Mouse (Mus musculus): ENCODE results near the gene Hdlbp. TPM values are rescaled to one million over a fixed set of nuclear protein-coding genes. Genes with fewer than 3 reads are reported as not detected.
A peak's percentile ranks its signal among the peaks of the same experiment; 100 is the strongest.
"Not testable (repeated sequence)": the region's sequence is repeated elsewhere in the genome, so short reads cannot be mapped to it uniquely, and the experiment has no call there.

The Hdlbp gene
- polyA plus RNA-seq, 1 experiment from 2014 or later = 106 TPM

DNA sequence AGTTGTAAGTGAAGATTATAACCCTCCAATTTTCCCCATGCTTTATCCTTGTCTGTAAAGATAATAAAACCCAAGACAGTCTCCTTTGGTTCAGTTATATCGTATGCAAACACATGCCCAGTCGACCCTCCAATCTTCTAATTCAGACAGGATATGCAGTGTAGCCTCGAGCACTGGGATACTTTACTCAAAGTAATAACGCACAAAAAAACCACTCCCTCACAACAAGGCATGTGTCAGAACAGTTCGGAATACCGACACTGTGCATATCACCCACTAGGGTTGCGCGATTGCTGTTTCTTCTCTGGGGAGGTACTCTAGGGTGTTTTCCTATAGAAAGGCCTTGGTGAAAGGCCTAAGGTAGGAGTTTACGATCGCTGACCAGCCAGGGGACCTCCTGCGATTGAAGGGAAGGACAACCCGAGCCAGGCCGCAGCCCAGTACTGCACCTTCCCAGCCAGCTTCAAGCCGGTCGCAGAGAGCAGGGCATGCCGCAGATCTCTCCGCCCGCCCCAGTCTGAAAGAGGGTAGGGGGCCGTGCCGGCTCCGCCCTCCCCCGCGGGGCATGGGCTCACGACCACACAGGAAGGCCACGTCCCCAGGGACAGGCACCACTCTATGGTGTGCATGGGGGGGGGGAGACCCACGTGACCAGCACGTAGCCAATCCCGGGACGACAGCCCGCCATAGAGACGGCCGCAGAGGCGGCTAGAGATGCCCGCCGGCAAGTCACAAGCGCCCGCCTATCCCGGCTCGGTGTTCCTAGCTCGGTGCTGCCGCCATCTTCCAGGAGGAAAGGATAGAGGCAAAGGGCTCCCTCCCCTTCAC lies 643 bp downstream of the Hdlbp start:
- H3K4me3 ChIP-seq = peak overlapping the region; percentile 92
- H3K36me3 ChIP-seq = 0 out of 2 replicates have a peak, but pooled peaks cover 3% of the 10 kb centered on the region
- peak overlapping the region; percentile 97 for H3K27ac ChIP-seq (replicated peaks)
- WGBS = under 1% methylated on average over 40 of the region's 41 CpGs
- H3K27me3 ChIP-seq (ENCODE audit: low read depth, poor library complexity, severe bottlenecking) = no peaks in the 10 kb centered on the region
- DNase-seq (ENCODE audit: low spot score) = peak; percentile 99
- no peaks in the 10 kb centered on the region for H3K9me3 ChIP-seq (replicated peaks)
- peaks cover 28% of the 10 kb centered on the region for H3K4me1 ChIP-seq

DNA sequence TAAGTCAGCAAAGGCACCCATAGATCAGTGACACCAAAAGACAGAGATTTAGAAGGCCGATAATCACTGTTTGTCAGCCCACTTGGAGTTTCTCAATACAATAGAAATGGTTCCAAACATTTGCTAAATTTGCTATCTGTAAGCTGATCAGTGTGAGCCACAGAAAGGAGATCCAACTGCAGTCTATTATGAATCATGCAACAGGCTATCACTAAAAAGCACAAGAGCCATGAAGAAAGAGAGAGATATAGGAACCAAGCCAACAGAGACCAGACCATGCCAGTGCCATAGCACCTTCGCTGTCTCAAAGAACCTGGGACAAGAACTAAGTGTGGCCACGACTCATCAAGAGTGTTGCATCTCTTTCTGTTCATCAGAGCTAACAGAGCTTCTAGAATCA lies 2.9 kb downstream of the Hdlbp start:
- DNase-seq (ENCODE audit: low spot score) = no peak

DNA sequence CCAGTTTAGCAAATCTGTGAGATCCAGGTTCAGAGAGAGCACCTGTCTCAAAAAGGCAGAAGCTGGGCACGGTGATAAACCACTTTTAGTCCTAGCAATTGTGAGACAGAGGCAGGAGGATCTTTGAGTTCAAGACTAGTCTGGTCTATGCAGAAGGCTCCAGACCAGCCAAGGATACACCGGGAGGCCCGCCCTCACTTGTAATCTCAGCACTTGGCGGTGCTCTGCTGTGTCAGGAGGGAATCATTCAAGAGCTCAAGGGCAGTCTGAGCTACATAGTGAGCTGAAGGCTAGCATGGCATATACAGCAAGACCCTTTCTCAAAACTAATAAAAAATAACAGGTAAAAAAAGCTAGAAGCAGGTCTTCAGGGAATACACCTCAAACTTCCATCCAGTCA lies 10.0 kb downstream of the Hdlbp start:
- H3K4me3 ChIP-seq = no peak overlapping the region
- H3K36me3 ChIP-seq = no peaks in the 10 kb centered on the region; the same call in 1 of the 2 replicates
- no peaks in the 10 kb centered on the region for H3K4me1 ChIP-seq
- H3K9me3 ChIP-seq (replicated peaks) = no peaks in the 10 kb centered on the region
- no peaks in the 10 kb centered on the region for H3K27me3 ChIP-seq (ENCODE audit: low read depth, poor library complexity, severe bottlenecking)
- WGBS = 92% methylated on average over 4 of the region's 4 CpGs
- H3K27ac ChIP-seq (replicated peaks) = no peak overlapping the region
- DNase-seq (ENCODE audit: low spot score) = no peak

More for the DNA sequence above, 2.9 kb downstream of the Hdlbp start:
- peaks cover 21% of the 10 kb centered on the region for H3K4me1 ChIP-seq
- no peaks in the 10 kb centered on the region for H3K9me3 ChIP-seq (replicated peaks)
- no peaks in the 10 kb centered on the region for H3K27me3 ChIP-seq (ENCODE audit: low read depth, poor library complexity, severe bottlenecking)
- H3K27ac ChIP-seq (replicated peaks) = no peak overlapping the region
- WGBS = 88% methylated on average over 3 of the region's 3 CpGs
- H3K36me3 ChIP-seq = 0 out of 2 replicates have a peak, but pooled peaks cover 3% of the 10 kb centered on the region
- no peak overlapping the region for H3K4me3 ChIP-seq

DNA sequence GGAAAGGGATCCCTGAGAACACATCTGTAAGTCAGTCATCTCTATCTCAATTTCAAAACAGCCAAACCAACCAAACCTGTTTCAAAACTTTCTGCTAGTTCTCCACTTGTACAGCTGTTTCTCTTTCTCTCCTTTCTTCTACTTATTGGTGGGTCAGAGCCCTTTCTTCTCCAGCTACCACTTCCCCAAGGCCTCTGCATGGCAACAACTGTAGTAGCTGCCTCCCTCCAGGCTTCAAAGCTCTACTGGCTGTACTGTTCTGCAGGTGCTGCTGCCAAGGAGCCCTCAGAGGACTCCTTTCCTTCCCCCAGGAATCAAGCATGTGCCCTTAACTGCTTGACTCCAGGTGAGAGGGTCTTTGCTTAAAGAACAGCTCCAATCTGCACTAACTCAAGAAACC lies 12.9 kb downstream of the Hdlbp start:
- no peaks in the 10 kb centered on the region for H3K4me1 ChIP-seq

DNA sequence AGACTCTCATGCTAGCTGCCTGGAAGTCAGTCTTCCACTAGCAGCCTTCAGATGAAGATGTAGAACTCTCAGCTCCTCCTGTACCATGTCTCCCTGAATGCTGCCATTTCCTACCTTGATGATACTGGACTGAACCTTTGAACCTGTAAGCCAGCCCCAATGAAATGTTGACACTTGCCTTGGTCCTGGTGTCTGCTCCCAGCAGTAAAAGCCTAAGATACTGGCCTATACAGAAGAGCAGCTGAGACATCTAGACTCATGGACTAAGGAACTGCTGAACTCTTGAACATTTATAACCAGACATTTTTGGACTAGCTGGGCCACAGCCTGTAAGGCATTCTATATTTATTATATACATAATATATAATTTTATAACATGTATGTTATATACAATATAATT lies 13.5 kb downstream of the Hdlbp start:
- Histone ChIP-seq H3K9me3 (replicated peaks) (no peaks in the 10 kb centered on the region), H3K4me3 (no peak overlapping the region), H3K27me3 (ENCODE audit: low read depth, poor library complexity, severe bottlenecking) (no peaks in the 10 kb centered on the region), H3K4me1 (no peaks in the 10 kb centered on the region), H3K27ac (replicated peaks) (no peak overlapping the region), H3K36me3 (no peaks in the 10 kb centered on the region; the same call in 1 of the 2 replicates)
- DNase-seq (ENCODE audit: low spot score) = no peak

More for the DNA sequence above, 12.9 kb downstream of the Hdlbp start:
- DNase-seq (ENCODE audit: low spot score) = no peak
- no peak overlapping the region for H3K4me3 ChIP-seq
- no peaks in the 10 kb centered on the region for H3K9me3 ChIP-seq (replicated peaks)
- H3K36me3 ChIP-seq = no peaks in the 10 kb centered on the region; the same call in 1 of the 2 replicates
- H3K27ac ChIP-seq (replicated peaks) = no peak overlapping the region
- H3K27me3 ChIP-seq (ENCODE audit: low read depth, poor library complexity, severe bottlenecking) = no peaks in the 10 kb centered on the region

DNA sequence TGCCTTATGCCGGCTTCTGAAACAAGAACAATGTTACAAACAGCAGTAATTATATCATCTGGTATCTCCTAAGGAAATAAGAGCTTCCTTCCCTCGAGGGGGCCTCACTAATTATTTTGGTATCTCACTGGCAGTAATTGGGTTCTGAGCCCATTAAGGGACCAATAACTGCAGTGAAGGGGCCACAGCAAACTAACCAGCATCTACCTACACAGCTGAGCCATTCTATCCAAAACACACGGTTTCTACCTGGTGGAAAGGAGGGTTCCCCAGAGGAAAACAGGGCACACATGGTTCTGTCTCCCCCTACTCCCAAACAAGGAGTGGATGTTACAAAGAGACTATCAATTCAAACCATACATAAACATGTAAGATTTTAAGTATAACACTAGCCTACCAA lies 19.5 kb downstream of the Hdlbp start:
- Histone ChIP-seq H3K4me3 (no peak overlapping the region), H3K27ac (replicated peaks) (no peak overlapping the region), H3K36me3 (no peaks in the 10 kb centered on the region), H3K27me3 (ENCODE audit: low read depth, poor library complexity, severe bottlenecking) (no peaks in the 10 kb centered on the region), H3K9me3 (replicated peaks) (no peaks in the 10 kb centered on the region), H3K4me1 (no peaks in the 10 kb centered on the region)
- no peak for DNase-seq (ENCODE audit: low spot score)
- 83% methylated on average over 3 of the region's 3 CpGs for WGBS

DNA sequence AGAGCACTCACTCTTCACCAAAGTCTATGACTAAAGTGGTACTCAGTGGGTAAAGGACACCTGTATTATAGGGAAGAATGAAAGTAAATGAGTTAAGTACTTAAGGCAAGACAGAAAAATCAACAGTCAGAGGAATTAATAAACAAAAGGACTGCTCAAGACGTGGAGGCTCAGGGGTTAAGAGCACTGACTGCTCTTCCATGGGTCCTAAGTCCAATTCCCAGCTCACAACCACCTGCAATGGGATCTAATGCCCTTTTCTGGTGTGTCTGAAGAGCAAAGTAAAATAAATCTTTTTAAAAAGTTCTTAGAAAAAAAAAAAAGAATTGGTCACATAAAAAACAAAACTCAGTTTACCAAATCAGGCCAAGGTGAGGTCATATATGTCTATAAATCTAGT lies 20.3 kb downstream of the Hdlbp start:
- no peak for DNase-seq (ENCODE audit: low spot score)
- WGBS = 66% methylated on average over 1 of the region's 1 CpGs
- Histone ChIP-seq H3K27ac (replicated peaks) (no peak overlapping the region), H3K4me1 (no peaks in the 10 kb centered on the region), H3K27me3 (ENCODE audit: low read depth, poor library complexity, severe bottlenecking) (no peaks in the 10 kb centered on the region), H3K4me3 (no peak overlapping the region), H3K36me3 (no peaks in the 10 kb centered on the region), H3K9me3 (replicated peaks) (no peaks in the 10 kb centered on the region)

DNA sequence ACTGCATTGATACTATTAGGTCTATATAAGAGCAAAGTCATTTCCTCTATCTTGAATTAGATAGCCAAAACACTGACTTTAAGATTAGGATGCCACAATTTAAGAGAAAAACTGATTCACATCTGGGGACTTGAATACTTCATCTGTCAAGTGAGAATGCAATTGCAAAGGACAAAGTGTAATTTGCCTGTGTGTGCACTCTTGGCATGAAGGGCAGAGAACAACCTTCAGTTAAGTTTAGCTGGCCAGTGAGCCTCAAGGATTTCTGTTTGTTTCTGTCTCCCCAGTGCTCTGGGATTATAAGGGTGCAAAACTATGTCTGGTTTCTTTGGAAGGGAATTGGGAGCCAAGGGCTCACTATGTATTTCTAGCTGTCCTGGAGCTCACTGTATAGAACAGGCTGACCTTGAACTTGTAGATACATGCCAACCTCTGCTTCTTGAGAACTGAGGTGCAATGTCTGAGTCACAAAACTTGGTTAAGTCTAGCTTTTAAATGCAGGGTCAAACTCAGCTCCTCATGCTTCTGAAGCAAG lies 24.8 kb downstream of the Hdlbp start:
- DNase-seq (ENCODE audit: low spot score) = no peak
- Histone ChIP-seq H3K27me3 (ENCODE audit: low read depth, poor library complexity, severe bottlenecking) (no peaks in the 10 kb centered on the region), H3K4me1 (no peaks in the 10 kb centered on the region), H3K27ac (replicated peaks) (no peak overlapping the region), H3K36me3 (no peaks in the 10 kb centered on the region), H3K4me3 (no peak overlapping the region), H3K9me3 (replicated peaks) (no peaks in the 10 kb centered on the region)

DNA sequence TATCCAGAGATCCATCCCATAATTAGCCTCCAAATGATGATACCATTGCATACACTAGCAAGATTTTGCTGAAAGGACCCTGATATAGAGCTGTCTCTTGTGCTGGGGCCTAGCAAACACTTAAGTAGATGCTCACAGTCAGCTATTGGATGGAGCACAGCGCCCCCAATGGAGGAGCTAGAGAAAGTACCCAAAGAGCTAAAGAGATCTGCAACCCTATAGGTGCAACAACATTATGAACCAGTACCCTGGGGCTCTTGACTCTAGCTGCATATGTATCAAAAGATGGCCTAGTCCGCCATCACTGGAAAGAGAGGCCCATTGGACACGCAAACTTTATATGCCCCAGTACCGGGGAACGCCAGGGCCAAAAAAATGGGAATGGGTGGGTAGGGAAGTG lies 28.5 kb downstream of the Hdlbp start:
- not testable (repeated sequence) for H3K27ac ChIP-seq (replicated peaks); H3K4me1 ChIP-seq; H3K36me3 ChIP-seq; H3K9me3 ChIP-seq (replicated peaks); H3K27me3 ChIP-seq (ENCODE audit: low read depth, poor library complexity, severe bottlenecking); DNase-seq (ENCODE audit: low spot score); H3K4me3 ChIP-seq
- 84% methylated on average over 5 of the region's 5 CpGs for WGBS

DNA sequence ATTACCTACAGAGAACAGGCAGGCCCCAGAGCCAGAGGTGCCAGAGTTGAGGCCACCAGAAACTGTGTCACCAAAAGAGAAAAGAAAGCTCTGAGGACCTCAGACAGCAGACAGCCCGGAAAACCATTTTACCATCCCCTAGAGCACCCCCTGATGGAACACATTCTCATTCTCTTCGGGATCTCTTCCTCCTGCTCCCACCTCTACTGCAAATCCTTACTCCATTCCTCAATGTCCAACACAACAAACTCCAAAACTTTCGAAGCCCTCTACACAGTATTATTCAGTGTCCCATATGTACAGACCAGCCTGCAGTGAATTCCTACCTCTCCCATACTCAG lies 32.8 kb downstream of the Hdlbp start:
- H3K27ac ChIP-seq (replicated peaks) = peak overlapping the region; percentile 91
- WGBS = 21% methylated on average over 3 of the region's 3 CpGs
- DNase-seq (ENCODE audit: low spot score) = no peak
- peaks cover 28% of the 10 kb centered on the region for H3K4me1 ChIP-seq
- peak overlapping the region; percentile 97 for H3K4me3 ChIP-seq
- H3K9me3 ChIP-seq (replicated peaks) = no peaks in the 10 kb centered on the region
- no peaks in the 10 kb centered on the region for H3K27me3 ChIP-seq (ENCODE audit: low read depth, poor library complexity, severe bottlenecking)
- H3K36me3 ChIP-seq = peaks cover 14% of the 10 kb centered on the region

DNA sequence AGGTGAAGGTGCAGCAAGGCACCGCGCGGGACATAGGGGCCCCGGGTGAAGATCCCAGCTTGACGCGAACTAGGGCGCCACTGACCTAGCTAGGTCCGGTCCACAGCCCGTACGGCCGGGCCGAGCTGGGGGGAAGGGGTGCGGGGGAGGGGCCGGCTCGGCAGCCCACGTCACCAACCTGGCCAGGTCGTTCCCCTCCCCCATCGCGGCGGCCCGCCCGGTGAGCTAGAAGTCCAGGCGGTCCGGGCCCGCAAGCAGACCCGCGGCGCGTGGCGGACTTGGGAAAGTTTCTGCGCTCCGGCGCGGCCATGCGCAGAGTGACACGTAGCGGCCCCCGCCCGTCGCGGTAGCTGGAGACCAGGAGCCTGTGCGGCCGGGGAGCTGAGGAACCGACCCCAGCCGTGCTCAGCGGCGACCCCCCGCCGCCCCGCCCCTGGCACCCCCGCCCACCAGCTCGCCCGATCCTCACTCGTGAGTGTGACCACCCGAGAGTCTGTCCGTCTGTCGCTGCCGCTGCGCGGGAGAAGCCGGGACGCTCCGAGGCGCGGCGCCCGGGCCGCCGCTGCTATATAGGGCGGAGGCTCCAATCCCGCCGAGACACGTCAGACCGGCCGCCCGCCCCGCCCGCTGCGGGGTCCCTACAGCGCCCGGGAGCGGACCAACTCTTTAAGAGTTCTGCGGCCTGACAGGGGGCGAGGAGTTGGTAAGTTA lies 33.3 kb downstream of the Hdlbp start:
- peaks cover 20% of the 10 kb centered on the region for H3K36me3 ChIP-seq
- peak overlapping the region; percentile 91 for H3K27ac ChIP-seq (replicated peaks)
- H3K4me3 ChIP-seq = peak overlapping the region; percentile 97
- H3K4me1 ChIP-seq = peaks cover 28% of the 10 kb centered on the region
- WGBS = under 1% methylated on average over 73 of the region's 84 CpGs
- no peaks in the 10 kb centered on the region for H3K9me3 ChIP-seq (replicated peaks)
- no peaks in the 10 kb centered on the region for H3K27me3 ChIP-seq (ENCODE audit: low read depth, poor library complexity, severe bottlenecking)
- DNase-seq (ENCODE audit: low spot score) = peak; percentile 80

DNA sequence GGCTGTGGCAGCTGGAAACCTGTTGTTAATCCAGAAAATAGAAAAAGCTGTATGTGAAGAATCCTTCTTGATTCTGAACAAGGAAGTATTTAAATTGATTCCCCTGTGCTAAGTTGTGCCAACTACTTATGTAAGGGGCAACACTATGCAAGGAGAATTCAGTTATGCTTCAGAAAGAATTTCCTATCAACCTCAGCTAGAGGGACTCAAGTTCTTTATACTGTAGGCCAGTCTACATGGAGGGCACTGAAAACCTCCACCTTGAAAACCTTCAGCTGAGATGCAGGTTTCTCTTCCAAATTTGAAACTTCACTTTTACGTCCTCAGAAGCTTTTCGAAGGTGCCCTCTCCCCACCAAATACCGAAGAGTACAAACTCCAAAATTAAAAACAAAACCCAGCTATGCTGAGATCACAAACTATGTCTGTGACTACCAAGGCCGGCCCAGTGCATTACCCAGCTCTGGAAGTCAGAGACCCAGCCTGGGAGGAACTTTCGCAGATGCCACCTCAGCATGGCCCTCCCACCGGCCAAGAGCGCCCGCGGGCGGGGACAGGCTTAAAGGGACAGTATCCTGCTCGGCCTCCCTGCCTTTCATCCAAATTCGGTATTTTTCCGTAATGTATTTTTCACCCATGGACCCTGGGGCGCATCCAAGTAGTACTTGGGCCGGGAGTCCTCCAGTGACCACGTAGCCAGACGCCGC lies 34.1 kb downstream of the Hdlbp start:
- Histone ChIP-seq H3K9me3 (replicated peaks) (no peaks in the 10 kb centered on the region), H3K36me3 (peaks cover 25% of the 10 kb centered on the region), H3K27me3 (ENCODE audit: low read depth, poor library complexity, severe bottlenecking) (no peaks in the 10 kb centered on the region), H3K4me1 (peaks cover 28% of the 10 kb centered on the region), H3K27ac (replicated peaks) (peak overlapping the region; percentile 91), H3K4me3 (peak overlapping the region; percentile 97)
- 7% methylated on average over 18 of the region's 18 CpGs for WGBS
- DNase-seq (ENCODE audit: low spot score) = peak; percentile 62
